13 mouse cellular contexts compared by ENCODE assay signal in genomic region chr9:67058366-67058765, GRCm38 (mm10). TPM values are rescaled to one million over a fixed set of nuclear protein-coding genes. Genes with fewer than 3 reads are reported as not detected.
A peak's percentile ranks its signal among the peaks of the same experiment; 100 is the strongest.
DNase-seq lines count a peak whose midpoint lies in the region; ATAC-seq and TF ChIP-seq lines count a peak whose summit lies in the region.
"Had no signal": no experiment of that assay in that cellular context is flagged by ENCODE, and none has a peak within 500 bp of the region (broad histone marks: within the 10 kb centered on the region; RNA-seq: fewer than 3 reads in every experiment).

No protein-coding gene starts in this region.

- no peak for TF ChIP-seq EP300 in liver, postnatal 0 days (IDR thresholded peaks at IDR 0.05; ENCODE audit: low read depth)

- H3K4me1 ChIP-seq in forebrain, embryonic 15.5 days = 0 out of 2 replicates have a peak, but pooled peaks cover 3% of the 10 kb centered on the region
- no peaks in the 10 kb centered on the region for H3K4me1 ChIP-seq in forebrain, embryonic 12.5 days
- H3K4me1 ChIP-seq in kidney, embryonic 16.5 days (ENCODE audit: insufficient read depth, low read length) = no peaks in the 10 kb centered on the region
- no peaks in the 10 kb centered on the region for H3K4me1 ChIP-seq in liver, postnatal 0 days (ENCODE audit: insufficient read depth)
- H3K4me1 ChIP-seq: embryonic facial prominence, embryonic 12.5 days; lung, embryonic 15.5 days; stomach, embryonic 15.5 days had no signal

- no peak for TF ChIP-seq CTCF in liver, postnatal 0 days (IDR thresholded peaks at IDR 0.05; ENCODE audit: low read depth)

- H3K27me3 ChIP-seq in forebrain, embryonic 15.5 days = no peaks in the 10 kb centered on the region
- H3K27me3 ChIP-seq in forebrain, embryonic 12.5 days = no peaks in the 10 kb centered on the region
- no peaks in the 10 kb centered on the region for H3K27me3 ChIP-seq in kidney, embryonic 16.5 days (ENCODE audit: insufficient read depth, low read length)
- no peaks in the 10 kb centered on the region for H3K27me3 ChIP-seq in liver, postnatal 0 days (ENCODE audit: insufficient read depth, low read length)
- H3K27me3 ChIP-seq: embryonic facial prominence, embryonic 12.5 days; lung, embryonic 15.5 days; stomach, embryonic 15.5 days had no signal

- no peaks in the 10 kb centered on the region for H3K36me3 ChIP-seq in forebrain, embryonic 15.5 days
- no peaks in the 10 kb centered on the region for H3K36me3 ChIP-seq in forebrain, embryonic 12.5 days (replicated peaks)
- H3K36me3 ChIP-seq in kidney, embryonic 16.5 days (ENCODE audit: insufficient read depth, low read length) = no peaks in the 10 kb centered on the region
- H3K36me3 ChIP-seq in liver, postnatal 0 days (replicated peaks; ENCODE audit: insufficient read depth, low read length) = no peaks in the 10 kb centered on the region
- H3K36me3 ChIP-seq: embryonic facial prominence, embryonic 12.5 days; lung, embryonic 15.5 days; stomach, embryonic 15.5 days had no signal

- no peak overlapping the region for H3K4me2 ChIP-seq in forebrain, embryonic 15.5 days (replicated peaks)
- no peak overlapping the region for H3K4me2 ChIP-seq in forebrain, embryonic 12.5 days
- H3K4me2 ChIP-seq in kidney, embryonic 16.5 days (replicated peaks; ENCODE audit: low read depth, low read length) = no peak overlapping the region
- no peak overlapping the region for H3K4me2 ChIP-seq in liver, postnatal 0 days (ENCODE audit: low read depth, low read length)
- H3K4me2 ChIP-seq: embryonic facial prominence, embryonic 12.5 days; lung, embryonic 15.5 days; stomach, embryonic 15.5 days had no signal

- no peak overlapping the region for H3K4me3 ChIP-seq in forebrain, embryonic 15.5 days
- no peak overlapping the region for H3K4me3 ChIP-seq in forebrain, embryonic 12.5 days (replicated peaks)
- no peak overlapping the region for H3K4me3 ChIP-seq in kidney, embryonic 16.5 days (ENCODE audit: low read length)
- no peak overlapping the region for H3K4me3 ChIP-seq in liver, postnatal 0 days (ENCODE audit: low read depth, low read length)
- H3K4me3 ChIP-seq: embryonic facial prominence, embryonic 12.5 days; lung, embryonic 15.5 days; stomach, embryonic 15.5 days had no signal

- peak; percentile 63 for ATAC-seq in forebrain, embryonic 15.5 days (replicated peaks)
- ATAC-seq in forebrain, embryonic 12.5 days (ENCODE audit: low FRiP score) = no peak
- peak; percentile 54; the same call in 1 of the 2 replicates for ATAC-seq in kidney, embryonic 16.5 days (ENCODE audit: low FRiP score, low TSS enrichment)
- ATAC-seq in liver, postnatal 0 days = no peak
- ATAC-seq: inflammation-experienced regulatory T-cells, adult 6 months had no signal

- H3K9ac ChIP-seq in forebrain, embryonic 15.5 days (replicated peaks) = no peak overlapping the region
- H3K9ac ChIP-seq in forebrain, embryonic 12.5 days = no peak overlapping the region
- no peak overlapping the region for H3K9ac ChIP-seq in kidney, embryonic 16.5 days (replicated peaks; ENCODE audit: low read length)
- H3K9ac ChIP-seq in liver, postnatal 0 days (replicated peaks) = no peak overlapping the region
- H3K9ac ChIP-seq: embryonic facial prominence, embryonic 12.5 days; lung, embryonic 15.5 days; stomach, embryonic 15.5 days had no signal

- no peaks in the 10 kb centered on the region for H3K9me3 ChIP-seq in forebrain, embryonic 15.5 days
- H3K9me3 ChIP-seq in forebrain, embryonic 12.5 days = no peaks in the 10 kb centered on the region
- H3K9me3 ChIP-seq in kidney, embryonic 16.5 days (ENCODE audit: low read length) = no peaks in the 10 kb centered on the region
- H3K9me3 ChIP-seq in liver, postnatal 0 days (ENCODE audit: low read length) = no peaks in the 10 kb centered on the region
- H3K9me3 ChIP-seq: embryonic facial prominence, embryonic 12.5 days; lung, embryonic 15.5 days; stomach, embryonic 15.5 days had no signal

- no peak for DNase-seq in kidney, adult 11 months
- peak; percentile 58 for DNase-seq in brain, adult 2 months (ENCODE audit: low read depth, low spot score)
- peak; percentile 42 for DNase-seq in layer of hippocampus, adult 9-10 months (ENCODE audit: low spot score)
- no peak for DNase-seq in liver, postnatal 0 days
- no peak for DNase-seq in cerebellum, postnatal 4 days (ENCODE audit: low spot score in 2 of 2)
- DNase-seq: gastrocnemius, postnatal 25 days had no signal

- H3K27ac ChIP-seq in forebrain, embryonic 15.5 days (replicated peaks) = 0 out of 2 replicates have a peak overlapping the region, but pooled peaks have one; percentile 15
- H3K27ac ChIP-seq in forebrain, embryonic 12.5 days = no peak overlapping the region
- 0 out of 2 replicates have a peak overlapping the region, but pooled peaks have one; percentile 0 for H3K27ac ChIP-seq in kidney, embryonic 16.5 days (ENCODE audit: low read length)
- no peak overlapping the region for H3K27ac ChIP-seq in liver, postnatal 0 days (ENCODE audit: low read depth)
- H3K27ac ChIP-seq: embryonic facial prominence, embryonic 12.5 days; lung, embryonic 15.5 days; stomach, embryonic 15.5 days had no signal

- 52% methylated on average over 6 of the region's 6 CpGs for WGBS in forebrain, embryonic 15.5 days
- 84% methylated on average over 6 of the region's 6 CpGs for WGBS in forebrain, embryonic 12.5 days
- 59% methylated on average over 6 of the region's 6 CpGs for WGBS in kidney, embryonic 16.5 days
- 73% methylated on average over 6 of the region's 6 CpGs for WGBS in liver, postnatal 0 days (ENCODE audit: insufficient replicate concordance)

RNA-seq across cellular contexts. Expression of gene Tpm1, which starts 9.2 kb away (rescaled TPM):
- polyA plus RNA-seq in forebrain, embryonic 15.5 days (2015; fragmentation: Nextera tagmentation; extraction: Ambion mirVana) = 118 and 121 TPM in 2 replicates
- polyA plus RNA-seq in forebrain, embryonic 12.5 days (2016; fragmentation: Nextera tagmentation; extraction: Ambion mirVana) = 218 and 280 TPM in 2 replicates
- 578 and 635 TPM in 2 replicates for polyA plus RNA-seq in kidney, embryonic 16.5 days (2015; fragmentation: Nextera tagmentation; extraction: Ambion mirVana)
- polyA plus RNA-seq in liver, postnatal 0 days (2015; fragmentation: Nextera tagmentation; extraction: Ambion mirVana) = 85.7 and 147 TPM in 2 replicates

Comparison
In these comparisons a context has a peak if more than half of its experiments do, and no peak if none do; other contexts are left out.
1. ATAC-seq: peak in forebrain, embryonic 15.5 days (single experiment) and kidney, embryonic 16.5 days (single experiment); none in forebrain, embryonic 12.5 days (single experiment) and liver, postnatal 0 days (single experiment).
2. H3K27ac ChIP-seq: peak in forebrain, embryonic 15.5 days (single experiment) and kidney, embryonic 16.5 days (single experiment); none in forebrain, embryonic 12.5 days (single experiment) and liver, postnatal 0 days (single experiment).
3. DNase-seq: peak in brain, adult 2 months (single experiment) and layer of hippocampus, adult 9-10 months (single experiment); none in kidney, adult 11 months (single experiment), liver, postnatal 0 days (single experiment) and cerebellum, postnatal 4 days (0 of 2).